9 mouse cellular contexts compared by ENCODE assay signal in the genomic region with DNA sequence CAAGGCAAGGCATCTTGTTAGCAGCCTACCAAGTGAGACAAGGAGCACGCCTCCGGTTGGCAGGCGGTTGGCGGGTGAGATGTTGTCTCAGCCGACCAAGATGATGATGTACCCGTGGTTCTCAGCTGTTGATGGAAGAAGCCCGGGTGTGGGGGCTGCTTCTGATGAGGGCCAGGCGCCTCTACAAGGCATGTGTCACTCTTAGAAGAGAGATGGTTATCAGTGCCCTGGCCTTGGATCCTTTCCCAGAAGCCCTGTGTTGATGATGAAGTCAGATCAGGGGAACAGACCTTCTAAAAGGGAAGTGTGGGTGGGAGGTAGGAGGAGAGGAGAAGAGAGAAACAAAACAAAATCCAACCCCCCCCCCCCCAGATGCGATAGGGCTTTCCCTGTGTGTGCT. TPM values are rescaled to one million over a fixed set of nuclear protein-coding genes. Genes with fewer than 3 reads are reported as not detected.
A peak's percentile ranks its signal among the peaks of the same experiment; 100 is the strongest.
DNase-seq lines count a peak whose midpoint lies in the region; ATAC-seq lines count a peak whose summit lies in the region.
"Had no signal": no experiment of that assay in that cellular context is flagged by ENCODE, and none has a peak within 500 bp of the region (broad histone marks: within the 10 kb centered on the region; RNA-seq: fewer than 3 reads in every experiment).

No protein-coding gene starts in this region.

- H3K27ac ChIP-seq in liver, embryonic 13.5 days, result peak overlapping the region; percentile 72
- H3K27ac ChIP-seq in hindbrain, embryonic 14.5 days, result no peak overlapping the region
- H3K27ac ChIP-seq: stomach, embryonic 15.5 days had no signal

- no peak overlapping the region for H3K4me3 ChIP-seq in liver, embryonic 13.5 days (replicated peaks)
- no peak overlapping the region for H3K4me3 ChIP-seq in hindbrain, embryonic 14.5 days (replicated peaks; ENCODE audit: low read length)
- H3K4me3 ChIP-seq: stomach, embryonic 15.5 days had no signal

- H3K36me3 ChIP-seq in liver, embryonic 13.5 days, result peaks cover 14% of the 10 kb centered on the region; the same call in 1 of the 2 replicates
- H3K36me3 ChIP-seq in hindbrain, embryonic 14.5 days (replicated peaks; ENCODE audit: control insufficient read depth, insufficient read depth), result no peaks in the 10 kb centered on the region
- H3K36me3 ChIP-seq: stomach, embryonic 15.5 days had no signal

- WGBS in liver, embryonic 13.5 days (ENCODE audit: insufficient replicate concordance), result 13% methylated on average over 9 of the region's 9 CpGs
- WGBS in hindbrain, embryonic 14.5 days, result 84% methylated on average over 9 of the region's 9 CpGs

- intact Hi-C loops in left cerebral cortex, postnatal 4 days (cut with DNase I), result no loop called here

- H3K4me1 ChIP-seq in liver, embryonic 13.5 days (replicated peaks), result peaks cover 95% of the 10 kb centered on the region
- H3K4me1 ChIP-seq in hindbrain, embryonic 14.5 days (replicated peaks; ENCODE audit: control insufficient read depth, insufficient read depth, low read length), result no peaks in the 10 kb centered on the region

- peak; percentile 55 for DNase-seq in left cerebral cortex, adult 11 months (ENCODE audit: low spot score)
- DNase-seq in left cerebral cortex, postnatal 4 days, result no peak
- peak; percentile 31 for DNase-seq in kidney, adult 9 months
- DNase-seq in liver, embryonic 13.5 days, result no peak
- DNase-seq in right cerebral cortex, postnatal 10 days (ENCODE audit: low spot score in 2 of 2), result peak; percentile 43 to 58
- DNase-seq in retina, postnatal 1 day, result no peak
- DNase-seq in hindbrain, embryonic 14.5 days (ENCODE audit: low spot score), result no peak

- peak overlapping the region; percentile 15 for H3K4me2 ChIP-seq in liver, embryonic 13.5 days
- H3K4me2 ChIP-seq in hindbrain, embryonic 14.5 days (replicated peaks), result no peak overlapping the region
- H3K4me2 ChIP-seq: stomach, embryonic 15.5 days had no signal

- H3K9ac ChIP-seq in liver, embryonic 13.5 days, result peak overlapping the region; percentile 27
- H3K9ac ChIP-seq in hindbrain, embryonic 14.5 days, result no peak overlapping the region
- H3K9ac ChIP-seq: stomach, embryonic 15.5 days had no signal

- peak; percentile 23; the same call in 1 of the 2 replicates for ATAC-seq in erythroblast, adult 5-6 weeks (replicated peaks; ENCODE audit: low FRiP score, poor library complexity, severe bottlenecking)
- ATAC-seq in liver, embryonic 13.5 days (ENCODE audit: low read depth), result 0 out of 2 replicates have a peak, but pooled peaks have one; percentile 34
- no peak for ATAC-seq in hindbrain, embryonic 14.5 days (ENCODE audit: low FRiP score)

- no peaks in the 10 kb centered on the region for H3K27me3 ChIP-seq in liver, embryonic 13.5 days
- H3K27me3 ChIP-seq in hindbrain, embryonic 14.5 days (ENCODE audit: control insufficient read depth, insufficient read depth, low read length), result no peaks in the 10 kb centered on the region
- H3K27me3 ChIP-seq: stomach, embryonic 15.5 days had no signal

- no peaks in the 10 kb centered on the region for H3K9me3 ChIP-seq in liver, embryonic 13.5 days (replicated peaks)
- H3K9me3 ChIP-seq in hindbrain, embryonic 14.5 days (ENCODE audit: control insufficient read depth, low read length), result 0 out of 2 replicates have a peak, but pooled peaks cover 3% of the 10 kb centered on the region
- H3K9me3 ChIP-seq: stomach, embryonic 15.5 days had no signal

RNA-seq across cellular contexts. Expression of a gene that starts 19.1 kb away (rescaled TPM):
- 10 to 100 TPM; 22.4 to 26.0 TPM for total RNA-seq in left cerebral cortex, postnatal 4 days (2021)
- total RNA-seq in erythroblast, adult 5-6 weeks (2015; ENCODE audit: low replicate concordance), result 1.7 and 7.3 TPM in 2 replicates
- total RNA-seq in erythroblast, adult 5-6 weeks (2017; ENCODE audit: low replicate concordance), result 7.0 and 9.5 TPM in 2 replicates
- polyA plus RNA-seq in liver, embryonic 13.5 days (2015; fragmentation: Nextera tagmentation; extraction: Ambion mirVana), result 1.2 and 1.3 TPM in 2 replicates
- polyA plus RNA-seq in hindbrain, embryonic 14.5 days (2014; fragmentation: Nextera tagmentation; extraction: Ambion mirVana), result 5.0 and 5.4 TPM in 2 replicates

Comparison
In these comparisons a context has a peak if more than half of its experiments do, and no peak if none do; other contexts are left out.
1. DNase-seq: peak in left cerebral cortex, adult 11 months (single experiment), kidney, adult 9 months (single experiment) and right cerebral cortex, postnatal 10 days (2 of 2); none in left cerebral cortex, postnatal 4 days (single experiment), liver, embryonic 13.5 days (single experiment), retina, postnatal 1 day (single experiment) and hindbrain, embryonic 14.5 days (single experiment).